Mouse (Mus musculus): ENCODE results near the gene Fhad1. TPM values are rescaled to one million over a fixed set of nuclear protein-coding genes. Genes with fewer than 3 reads are reported as not detected.

Fhad1 gene
- polyA plus RNA-seq, 1 experiment from 2014 or later: 1.4 TPM

- Histone ChIP-seq H3K27me3 (peaks cover 17% of the 10 kb centered on the region), H3K4me2 (peak overlapping the region; percentile 96), H3K4me3 (replicated peaks) (peak overlapping the region; percentile 71), H3K27ac (no peak overlapping the region), H3K4me1 (peaks cover 53% of the 10 kb centered on the region), H3K9ac (no peak overlapping the region), H3K9me3 (replicated peaks) (no peaks in the 10 kb centered on the region), H3K36me3 (peaks cover 6% of the 10 kb centered on the region; the same call in 1 of the 2 replicates)
- ATAC-seq (replicated peaks; ENCODE audit: low FRiP score): no peak
- WGBS: 80% methylated on average over 9 of the region's 9 CpGs
These were observed 141.9 kb downstream of the Fhad1 start for GRCm38 (mm10) chr4:141872977-141873376.

- Histone ChIP-seq H3K4me2 (peak overlapping the region; percentile 21; the same call in 1 of the 2 replicates), H3K4me3 (replicated peaks) (no peak overlapping the region), H3K9ac (no peak overlapping the region; the same call in 1 of the 2 replicates), H3K9me3 (replicated peaks) (no peaks in the 10 kb centered on the region), H3K27me3 (peaks cover 17% of the 10 kb centered on the region), H3K36me3 (peaks cover 6% of the 10 kb centered on the region; the same call in 1 of the 2 replicates), H3K4me1 (peaks cover 64% of the 10 kb centered on the region), H3K27ac (0 out of 2 replicates have a peak overlapping the region, but pooled peaks have one; percentile 27)
- no peak for ATAC-seq (replicated peaks; ENCODE audit: low FRiP score)
- WGBS: 69% methylated on average over 9 of the region's 9 CpGs
These were observed 143.0 kb downstream of the Fhad1 start for GRCm38 (mm10) chr4:141871909-141872308.

GRCm38 (mm10) chr4:141871333-141871725 lies 143.6 kb downstream of the Fhad1 start:
- Histone ChIP-seq H3K36me3 (peaks cover 6% of the 10 kb centered on the region; the same call in 1 of the 2 replicates), H3K9me3 (replicated peaks) (no peaks in the 10 kb centered on the region), H3K9ac (no peak overlapping the region), H3K4me1 (peaks cover 69% of the 10 kb centered on the region), H3K4me3 (replicated peaks) (no peak overlapping the region), H3K27ac (no peak overlapping the region), H3K27me3 (peaks cover 13% of the 10 kb centered on the region), H3K4me2 (no peak overlapping the region)
- ATAC-seq (replicated peaks; ENCODE audit: low FRiP score): no peak
- 91% methylated on average over 3 of the region's 3 CpGs for WGBS

DNA sequence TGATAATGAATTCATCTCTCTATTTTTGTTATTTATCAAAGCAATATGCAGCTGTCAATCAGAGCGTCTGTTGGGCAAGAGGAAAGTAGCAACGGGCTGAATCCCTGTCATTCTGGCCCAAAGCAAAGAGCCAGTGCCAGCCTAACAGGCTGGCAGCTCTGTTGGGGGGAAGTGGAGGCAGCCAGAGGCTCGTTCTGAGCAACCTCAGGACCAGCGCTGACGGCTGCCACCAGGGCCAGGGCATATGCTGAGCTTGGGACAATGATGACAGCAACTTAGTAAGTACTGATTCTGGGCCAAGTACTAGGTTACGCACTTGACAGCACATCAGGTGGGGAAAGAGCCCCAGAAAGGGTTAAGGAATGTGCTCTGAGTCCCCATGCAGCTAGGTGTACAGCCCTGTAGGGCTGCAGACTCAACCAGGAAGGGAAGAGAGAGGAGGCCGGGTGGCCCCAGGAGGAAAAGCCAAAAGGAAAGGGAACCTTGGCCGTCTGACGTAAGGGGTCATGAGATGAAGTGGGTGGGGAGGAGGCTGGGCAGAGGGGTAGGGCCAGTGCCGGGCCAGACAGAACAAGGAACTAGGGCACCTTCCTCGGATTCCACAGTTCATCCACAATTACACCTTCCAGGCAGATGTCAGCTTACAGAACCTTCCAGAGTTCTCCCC lies 144.1 kb downstream of the Fhad1 start:
- no peak overlapping the region for H3K9ac ChIP-seq
- no peak for ATAC-seq (replicated peaks; ENCODE audit: low FRiP score)
- H3K27ac ChIP-seq: no peak overlapping the region
- peaks cover 69% of the 10 kb centered on the region for H3K4me1 ChIP-seq
- H3K4me2 ChIP-seq: no peak overlapping the region
- WGBS: 72% methylated on average over 11 of the region's 11 CpGs
- H3K4me3 ChIP-seq (replicated peaks): no peak overlapping the region
- H3K36me3 ChIP-seq: peaks cover 6% of the 10 kb centered on the region; the same call in 1 of the 2 replicates
- no peaks in the 10 kb centered on the region for H3K9me3 ChIP-seq (replicated peaks)
- H3K27me3 ChIP-seq: 0 out of 2 replicates have a peak, but pooled peaks cover 8% of the 10 kb centered on the region

DNA sequence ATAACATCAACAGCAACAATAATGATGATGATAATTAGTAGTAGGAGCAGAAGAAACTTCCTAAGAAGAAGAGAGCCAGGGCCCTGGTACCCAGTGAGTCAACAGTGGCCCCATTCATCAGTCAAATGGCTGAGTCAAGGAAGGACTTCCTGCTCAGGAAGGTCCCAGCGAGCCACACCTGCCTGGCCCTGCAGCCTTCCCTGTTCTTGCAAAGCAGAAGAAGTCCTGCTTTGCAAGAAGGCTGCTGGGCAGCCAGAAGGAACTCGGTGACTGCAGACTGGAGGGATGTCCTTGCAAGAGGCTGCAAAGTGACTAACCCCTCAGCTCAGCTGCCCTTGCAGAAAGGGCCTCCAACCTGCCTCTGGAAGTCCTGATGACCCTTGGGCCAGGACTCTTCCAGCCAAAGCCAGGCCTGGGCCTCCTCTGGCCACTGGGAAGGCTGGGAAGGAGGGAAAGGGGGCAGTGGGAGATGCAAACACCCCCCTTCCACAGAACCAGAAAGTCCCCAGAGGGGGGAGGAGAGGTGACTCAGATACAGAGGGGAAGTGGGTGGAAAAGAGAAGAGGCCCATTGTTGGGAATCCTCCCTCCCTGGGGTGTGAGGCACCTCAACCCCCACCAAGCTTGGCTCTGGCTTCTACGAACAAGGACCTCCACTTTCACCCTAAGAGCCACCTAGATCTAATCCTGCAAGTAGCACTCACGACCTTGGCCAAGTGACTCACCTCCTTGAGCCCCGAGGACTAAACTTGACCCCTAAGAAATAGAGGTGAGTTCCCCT lies 145.3 kb downstream of the Fhad1 start:
- Histone ChIP-seq H3K27ac (0 out of 2 replicates have a peak overlapping the region, but pooled peaks have one; percentile 52), H3K9me3 (replicated peaks) (no peaks in the 10 kb centered on the region), H3K9ac (no peak overlapping the region), H3K4me3 (replicated peaks) (no peak overlapping the region), H3K36me3 (peaks cover 6% of the 10 kb centered on the region; the same call in 1 of the 2 replicates), H3K27me3 (no peaks in the 10 kb centered on the region), H3K4me2 (no peak overlapping the region), H3K4me1 (peaks cover 61% of the 10 kb centered on the region)
- 62% methylated on average over 5 of the region's 5 CpGs for WGBS
- ATAC-seq (replicated peaks; ENCODE audit: low FRiP score): no peak

- H3K4me2 ChIP-seq: no peak overlapping the region
- 92% methylated on average over 10 of the region's 10 CpGs for WGBS
- H3K9ac ChIP-seq: no peak overlapping the region
- H3K9me3 ChIP-seq (replicated peaks): no peaks in the 10 kb centered on the region
- no peak for ATAC-seq (replicated peaks; ENCODE audit: low FRiP score)
- H3K27me3 ChIP-seq: no peaks in the 10 kb centered on the region
- no peak overlapping the region for H3K4me3 ChIP-seq (replicated peaks)
- peaks cover 52% of the 10 kb centered on the region for H3K4me1 ChIP-seq
- H3K36me3 ChIP-seq: peaks cover 6% of the 10 kb centered on the region; the same call in 1 of the 2 replicates
- no peak overlapping the region for H3K27ac ChIP-seq
These were observed 146.8 kb downstream of the Fhad1 start for GRCm38 (mm10) chr4:141868051-141868450.

DNA sequence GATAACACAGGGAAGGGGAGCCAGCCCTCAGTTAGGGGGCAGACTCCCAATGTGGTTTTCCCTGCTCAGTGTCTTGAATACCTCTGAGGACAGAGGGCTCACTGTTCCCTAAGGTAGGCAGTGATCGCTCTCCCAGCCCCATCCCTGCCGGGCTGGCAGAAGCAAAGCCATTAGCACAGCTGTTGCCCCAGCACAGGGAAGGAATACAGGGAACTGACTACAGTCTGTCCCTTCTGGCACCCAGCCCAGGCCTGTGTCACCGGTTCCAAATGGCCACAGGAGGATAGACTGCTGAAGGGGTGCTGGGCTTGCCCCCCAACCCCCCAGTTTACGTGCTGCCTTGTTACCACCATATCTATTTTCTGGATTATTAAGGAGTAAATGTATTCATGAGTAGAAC lies 147.4 kb downstream of the Fhad1 start:
- Histone ChIP-seq H3K4me3 (replicated peaks) (no peak overlapping the region), H3K36me3 (peaks cover 6% of the 10 kb centered on the region; the same call in 1 of the 2 replicates), H3K9me3 (replicated peaks) (no peaks in the 10 kb centered on the region), H3K9ac (no peak overlapping the region), H3K4me2 (no peak overlapping the region), H3K27ac (peak overlapping the region; percentile 1; the same call in 1 of the 2 replicates), H3K27me3 (no peaks in the 10 kb centered on the region), H3K4me1 (peaks cover 47% of the 10 kb centered on the region)
- no peak for ATAC-seq (replicated peaks; ENCODE audit: low FRiP score)
- 44% methylated on average over 4 of the region's 4 CpGs for WGBS

DNA sequence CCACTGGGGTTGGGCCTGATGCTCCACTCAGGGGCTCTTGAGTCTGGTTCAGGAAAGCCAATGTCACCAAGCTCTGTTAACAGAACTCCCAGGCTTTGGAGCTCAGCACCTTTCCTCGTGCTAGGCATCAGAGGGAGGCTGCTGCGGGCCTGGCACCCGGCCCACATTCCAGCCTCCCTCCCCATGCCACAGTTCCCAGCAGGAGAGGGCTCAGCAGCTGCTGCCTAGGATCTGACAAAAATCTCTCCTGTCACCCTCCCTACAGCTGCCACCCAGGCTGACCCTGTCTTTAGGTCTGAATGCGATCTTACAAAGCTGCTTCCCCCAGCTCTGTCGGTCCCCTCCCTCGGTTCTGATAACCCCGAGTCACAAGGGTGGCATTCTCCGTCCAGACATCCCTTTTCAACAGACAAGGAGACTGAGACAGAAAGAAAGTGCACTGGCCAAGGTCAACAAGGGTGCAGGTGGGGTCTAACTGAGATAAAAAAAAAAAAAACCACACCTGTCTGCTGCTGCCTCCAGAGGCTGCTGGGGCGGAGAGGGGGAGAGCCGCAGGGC lies 147.9 kb downstream of the Fhad1 start:
- H3K9me3 ChIP-seq (replicated peaks): no peaks in the 10 kb centered on the region
- no peak overlapping the region for H3K4me2 ChIP-seq
- 37% methylated on average over 10 of the region's 10 CpGs for WGBS
- H3K36me3 ChIP-seq: peaks cover 7% of the 10 kb centered on the region
- H3K9ac ChIP-seq: no peak overlapping the region
- peaks cover 42% of the 10 kb centered on the region for H3K4me1 ChIP-seq
- H3K27ac ChIP-seq: peak overlapping the region; percentile 1; the same call in 1 of the 2 replicates
- H3K27me3 ChIP-seq: no peaks in the 10 kb centered on the region
- H3K4me3 ChIP-seq (replicated peaks): no peak overlapping the region
- no peak for ATAC-seq (replicated peaks; ENCODE audit: low FRiP score)

GRCm38 (mm10) chr4:141865600-141865999 lies 149.3 kb downstream of the Fhad1 start:
- no peaks in the 10 kb centered on the region for H3K27me3 ChIP-seq
- no peak overlapping the region for H3K4me3 ChIP-seq (replicated peaks)
- no peak for ATAC-seq (replicated peaks; ENCODE audit: low FRiP score)
- no peaks in the 10 kb centered on the region for H3K9me3 ChIP-seq (replicated peaks)
- H3K4me2 ChIP-seq: no peak overlapping the region
- H3K27ac ChIP-seq: no peak overlapping the region
- 95% methylated on average over 5 of the region's 5 CpGs for WGBS
- H3K4me1 ChIP-seq: peaks cover 28% of the 10 kb centered on the region
- H3K36me3 ChIP-seq: peaks cover 17% of the 10 kb centered on the region
- no peak overlapping the region for H3K9ac ChIP-seq

DNA sequence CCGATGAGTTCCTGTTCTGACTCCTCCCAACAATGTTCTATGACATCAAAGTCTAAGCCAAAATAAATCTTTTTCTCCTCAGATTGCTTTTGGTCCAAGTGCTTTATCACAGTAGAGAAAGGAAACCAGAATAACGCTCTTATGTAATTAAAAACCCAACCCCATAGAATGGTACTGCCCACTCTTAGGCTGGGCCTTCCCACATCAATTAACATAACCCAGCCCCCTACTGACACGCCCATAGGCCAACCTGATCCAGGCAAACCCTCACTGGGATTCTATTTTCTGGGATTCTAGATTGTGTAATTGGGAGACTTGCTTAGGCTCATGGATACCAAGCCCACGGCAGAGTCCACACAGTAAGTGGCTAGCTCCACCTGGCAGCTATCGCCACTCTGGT lies 149.9 kb downstream of the Fhad1 start:
- Histone ChIP-seq H3K36me3 (peaks cover 22% of the 10 kb centered on the region), H3K4me1 (peaks cover 24% of the 10 kb centered on the region), H3K4me2 (no peak overlapping the region), H3K9me3 (replicated peaks) (no peaks in the 10 kb centered on the region), H3K9ac (no peak overlapping the region), H3K27ac (no peak overlapping the region), H3K4me3 (replicated peaks) (no peak overlapping the region), H3K27me3 (no peaks in the 10 kb centered on the region)
- ATAC-seq (replicated peaks; ENCODE audit: low FRiP score): no peak
- 88% methylated on average over 5 of the region's 5 CpGs for WGBS

GRCm38 (mm10) chr4:141864506-141864905 lies 150.4 kb downstream of the Fhad1 start:
- Histone ChIP-seq H3K9me3 (replicated peaks) (no peaks in the 10 kb centered on the region), H3K27ac (no peak overlapping the region), H3K9ac (no peak overlapping the region), H3K4me2 (no peak overlapping the region), H3K4me1 (peaks cover 20% of the 10 kb centered on the region), H3K4me3 (replicated peaks) (no peak overlapping the region), H3K27me3 (no peaks in the 10 kb centered on the region), H3K36me3 (peaks cover 27% of the 10 kb centered on the region)
- 87% methylated on average over 8 of the region's 8 CpGs for WGBS
- ATAC-seq (replicated peaks; ENCODE audit: low FRiP score): no peak

Measured in kidney, embryonic 15.5 days (tissue).